ENCODE assay signal across 8 mouse cellular contexts in the genomic region with DNA sequence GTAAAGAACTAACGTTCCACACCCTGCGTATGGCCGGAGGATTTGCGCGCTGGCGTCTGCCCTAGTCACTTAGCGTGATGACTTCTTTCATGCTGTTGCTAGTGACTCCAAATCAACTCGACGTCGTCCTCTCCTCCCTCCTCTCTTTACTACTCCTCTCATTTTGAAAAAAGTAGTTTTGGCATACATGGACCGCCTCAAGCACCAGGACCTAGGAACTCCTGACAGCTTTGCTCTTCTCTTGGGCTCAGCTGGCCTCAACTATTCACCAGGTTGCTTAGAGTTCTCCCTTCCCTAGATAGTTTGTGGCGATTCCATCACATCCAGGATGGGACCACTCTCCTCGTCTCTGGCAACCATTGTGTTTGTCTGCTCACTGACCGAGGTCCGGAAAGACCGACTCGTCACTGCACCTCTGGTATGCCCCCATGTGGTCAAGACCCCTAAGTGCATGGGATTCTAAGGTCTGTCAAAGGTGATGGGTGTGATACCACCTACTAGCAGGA. TPM values are rescaled to one million over a fixed set of nuclear protein-coding genes. Genes with fewer than 3 reads are reported as not detected.
DNase-seq lines count a peak whose midpoint lies in the region; ATAC-seq lines count a peak whose summit lies in the region.

No protein-coding gene starts in this region.

- no peaks in the 10 kb centered on the region for H3K9me3 ChIP-seq in embryonic facial prominence, embryonic 11.5 days (replicated peaks; ENCODE audit: control insufficient read depth, low read length)
- H3K9me3 ChIP-seq in limb, embryonic 12.5 days, result no peaks in the 10 kb centered on the region
- no peaks in the 10 kb centered on the region for H3K9me3 ChIP-seq in midbrain, embryonic 14.5 days (ENCODE audit: control insufficient read depth, low read length)

- WGBS in embryonic facial prominence, embryonic 11.5 days, result under 1% methylated on average over 17 of the region's 17 CpGs
- under 1% methylated on average over 17 of the region's 17 CpGs for WGBS in limb, embryonic 12.5 days
- under 1% methylated on average over 17 of the region's 17 CpGs for WGBS in midbrain, embryonic 14.5 days

- DNase-seq in 3134 (ENCODE audit: extremely low read depth, insufficient read length, low spot score), result peak; percentile 72
- DNase-seq in adrenal gland, postnatal 14 days, result peak; percentile 91
- DNase-seq in embryonic facial prominence, embryonic 11.5 days (ENCODE audit: low spot score), result peak; percentile 90
- peak; percentile 93 to 95 for DNase-seq in heart, adult 18-20 months
- peak; percentile 89 for DNase-seq in kidney, adult 18-20 months
- DNase-seq in midbrain, embryonic 14.5 days, result peak; percentile 83
- DNase-seq in spleen, adult 12 weeks (ENCODE audit: low spot score), result peak; percentile 77

- peak overlapping the region; percentile 3; the same call in 1 of the 2 replicates for H3K27ac ChIP-seq in embryonic facial prominence, embryonic 11.5 days (replicated peaks; ENCODE audit: low read depth, low read length)
- H3K27ac ChIP-seq in limb, embryonic 12.5 days, result peak overlapping the region; percentile 93
- H3K27ac ChIP-seq in midbrain, embryonic 14.5 days (replicated peaks; ENCODE audit: low read depth, low read length), result peak overlapping the region; percentile 67

- no peaks in the 10 kb centered on the region for H3K27me3 ChIP-seq in embryonic facial prominence, embryonic 11.5 days (ENCODE audit: control insufficient read depth, insufficient read depth, low read length)
- no peaks in the 10 kb centered on the region for H3K27me3 ChIP-seq in limb, embryonic 12.5 days
- H3K27me3 ChIP-seq in midbrain, embryonic 14.5 days (ENCODE audit: control insufficient read depth, insufficient read depth, low read length), result no peaks in the 10 kb centered on the region

- H3K4me1 ChIP-seq in embryonic facial prominence, embryonic 11.5 days (ENCODE audit: control insufficient read depth, insufficient read depth, low read length), result 0 out of 2 replicates have a peak, but pooled peaks cover 2% of the 10 kb centered on the region
- peaks cover 20% of the 10 kb centered on the region for H3K4me1 ChIP-seq in limb, embryonic 12.5 days (replicated peaks)
- H3K4me1 ChIP-seq in midbrain, embryonic 14.5 days (ENCODE audit: control insufficient read depth, insufficient read depth, low read length), result peaks cover 11% of the 10 kb centered on the region; the same call in 1 of the 2 replicates

- H3K4me2 ChIP-seq in embryonic facial prominence, embryonic 11.5 days (ENCODE audit: low read depth, low read length), result peak overlapping the region; percentile 44
- peak overlapping the region; percentile 54 for H3K4me2 ChIP-seq in limb, embryonic 12.5 days
- peak overlapping the region; percentile 67 for H3K4me2 ChIP-seq in midbrain, embryonic 14.5 days (ENCODE audit: low read length)

- ATAC-seq in embryonic facial prominence, embryonic 11.5 days (replicated peaks; ENCODE audit: insufficient number of reproducible peaks, low FRiP score, low TSS enrichment, low read depth), result peak; percentile 21; the same call in 1 of the 2 replicates
- no peak for ATAC-seq in limb, embryonic 12.5 days (ENCODE audit: insufficient number of reproducible peaks, insufficient read depth, low FRiP score, low TSS enrichment, low read depth)
- peak; percentile 7 for ATAC-seq in midbrain, embryonic 14.5 days (ENCODE audit: low FRiP score, low TSS enrichment)

- H3K4me3 ChIP-seq in embryonic facial prominence, embryonic 11.5 days (ENCODE audit: low read depth, low read length), result peak overlapping the region; percentile 66
- H3K4me3 ChIP-seq in limb, embryonic 12.5 days (replicated peaks), result peak overlapping the region; percentile 62
- H3K4me3 ChIP-seq in midbrain, embryonic 14.5 days (replicated peaks; ENCODE audit: low read depth, low read length), result peak overlapping the region; percentile 80

- H3K9ac ChIP-seq in embryonic facial prominence, embryonic 11.5 days (replicated peaks; ENCODE audit: low read length), result peak overlapping the region; percentile 53
- peak overlapping the region; percentile 42; the same call in 1 of the 2 replicates for H3K9ac ChIP-seq in limb, embryonic 12.5 days (replicated peaks)
- H3K9ac ChIP-seq in midbrain, embryonic 14.5 days (replicated peaks; ENCODE audit: low read length), result peak overlapping the region; percentile 42; the same call in 1 of the 2 replicates

- no peaks in the 10 kb centered on the region for H3K36me3 ChIP-seq in embryonic facial prominence, embryonic 11.5 days (replicated peaks; ENCODE audit: control insufficient read depth, insufficient read depth, low read depth, low read length)
- no peaks in the 10 kb centered on the region for H3K36me3 ChIP-seq in limb, embryonic 12.5 days
- H3K36me3 ChIP-seq in midbrain, embryonic 14.5 days (ENCODE audit: control insufficient read depth, insufficient read depth, low read length), result no peaks in the 10 kb centered on the region

RNA-seq across cellular contexts. Expression of a gene that starts 13.2 kb away (rescaled TPM):
- 1.5 TPM in 1 of 2 replicates, not detected in the other for total RNA-seq in adrenal gland, postnatal 14 days (2021)
- polyA plus RNA-seq in embryonic facial prominence, embryonic 11.5 days (2014; fragmentation: Nextera tagmentation; extraction: Ambion mirVana), result not detected in 2 replicates
- total RNA-seq in heart, adult 18-20 months (2021), result under 1 TPM; 0.21 to 0.45 TPM
- not detected in 2 replicates for polyA plus RNA-seq in limb, embryonic 12.5 days (2016; fragmentation: Nextera tagmentation; extraction: Ambion mirVana)
- polyA plus RNA-seq in midbrain, embryonic 14.5 days (2014; fragmentation: Nextera tagmentation; extraction: Ambion mirVana), result 0.09 and 0.14 TPM in 2 replicates

RNA-seq across cellular contexts. Expression of a gene that starts 13.2 kb away (rescaled TPM):
- total RNA-seq in adrenal gland, postnatal 14 days (2021), result not detected in 2 replicates
- polyA plus RNA-seq in embryonic facial prominence, embryonic 11.5 days (2014; fragmentation: Nextera tagmentation; extraction: Ambion mirVana), result not detected in 2 replicates
- total RNA-seq in heart, adult 18-20 months (2021), result not detected
- polyA plus RNA-seq in limb, embryonic 12.5 days (2016; fragmentation: Nextera tagmentation; extraction: Ambion mirVana), result not detected in 2 replicates
- polyA plus RNA-seq in midbrain, embryonic 14.5 days (2014; fragmentation: Nextera tagmentation; extraction: Ambion mirVana), result not detected in 2 replicates

RNA-seq across cellular contexts. Expression of a gene that starts 48.1 kb away (rescaled TPM):
- 0.22 and 1.7 TPM in 2 replicates for total RNA-seq in adrenal gland, postnatal 14 days (2021)
- polyA plus RNA-seq in embryonic facial prominence, embryonic 11.5 days (2014; fragmentation: Nextera tagmentation; extraction: Ambion mirVana), result not detected in 2 replicates
- under 1 TPM in 1 of 2 experiments, not detected in 1; 0.62 TPM for total RNA-seq in heart, adult 18-20 months (2021)
- polyA plus RNA-seq in limb, embryonic 12.5 days (2016; fragmentation: Nextera tagmentation; extraction: Ambion mirVana), result not detected in 2 replicates
- polyA plus RNA-seq in midbrain, embryonic 14.5 days (2014; fragmentation: Nextera tagmentation; extraction: Ambion mirVana), result not detected in 2 replicates

RNA-seq across cellular contexts. Expression of a gene that starts 50.3 kb away (rescaled TPM):
- total RNA-seq in adrenal gland, postnatal 14 days (2021), result 0.30 and 0.68 TPM in 2 replicates
- polyA plus RNA-seq in embryonic facial prominence, embryonic 11.5 days (2014; fragmentation: Nextera tagmentation; extraction: Ambion mirVana), result 0.17 TPM in 1 of 2 replicates, not detected in the other
- not detected for total RNA-seq in heart, adult 18-20 months (2021)
- polyA plus RNA-seq in limb, embryonic 12.5 days (2016; fragmentation: Nextera tagmentation; extraction: Ambion mirVana), result not detected in 2 replicates
- not detected in 2 replicates for polyA plus RNA-seq in midbrain, embryonic 14.5 days (2014; fragmentation: Nextera tagmentation; extraction: Ambion mirVana)

RNA-seq across cellular contexts. Expression of a gene that starts 51.6 kb away (rescaled TPM):
- 0.93 and 2.6 TPM in 2 replicates for total RNA-seq in adrenal gland, postnatal 14 days (2021)
- 1.0 and 1.2 TPM in 2 replicates for polyA plus RNA-seq in embryonic facial prominence, embryonic 11.5 days (2014; fragmentation: Nextera tagmentation; extraction: Ambion mirVana)
- 1 to 10 TPM in 1 of 2 experiments, under 1 TPM in 1; 0.45 to 1.4 TPM for total RNA-seq in heart, adult 18-20 months (2021)
- polyA plus RNA-seq in limb, embryonic 12.5 days (2016; fragmentation: Nextera tagmentation; extraction: Ambion mirVana), result 0.51 and 0.70 TPM in 2 replicates
- 0.19 and 0.36 TPM in 2 replicates for polyA plus RNA-seq in midbrain, embryonic 14.5 days (2014; fragmentation: Nextera tagmentation; extraction: Ambion mirVana)

Comparison
In these comparisons a context has a peak if more than half of its experiments do, and no peak if none do; other contexts are left out.
1. H3K27ac ChIP-seq: peak in every context shown above with its lines; median percentile 93 in limb, embryonic 12.5 days; 67 in midbrain, embryonic 14.5 days; 3 in embryonic facial prominence, embryonic 11.5 days.